Mouse (Mus musculus) stomach, postnatal 0 days (tissue): ENCODE data around the gene Olfr798.

Experiments used
- CTCF ChIP-seq: IDR thresholded peaks from 2 replicates; pipeline ENCODE4 v1.5.1; 2016; ENCODE audit warnings: antibody characterized with exemption, low read depth, mild to moderate bottlenecking, moderate library complexity
- EP300 ChIP-seq: optimal IDR thresholded peaks from 2 replicates; pipeline ENCODE3; 2016; ENCODE audit warnings: antibody characterized with exemption

DNA sequence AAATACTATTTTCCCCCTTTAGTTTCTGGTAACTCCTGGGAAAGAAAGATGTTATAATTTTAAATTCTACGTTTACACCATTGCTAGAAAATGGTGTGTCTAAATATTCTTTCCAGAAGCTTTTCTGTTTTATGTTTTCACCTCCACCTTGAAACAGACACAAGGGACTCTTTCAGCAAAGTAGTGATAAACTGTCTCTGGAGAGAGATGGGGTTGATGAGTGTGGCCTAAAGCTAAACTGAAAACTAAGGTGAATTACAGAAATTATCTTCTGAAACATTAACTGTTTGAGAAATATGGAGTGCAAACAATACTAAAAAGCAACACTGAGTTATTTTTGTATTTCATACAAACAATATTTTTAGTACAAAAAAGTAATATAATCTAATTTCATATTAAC lies at the start of gene Olfr798:
- TF ChIP-seq CTCF (no peak), EP300 (no peak)
